Mouse (Mus musculus) MEL (cell line): ENCODE measurements around the gene Tcf15. TPM values are rescaled to one million over a fixed set of nuclear protein-coding genes. Genes with fewer than 3 reads are reported as not detected.

Source experiments
- DNase-seq: peaks from one replicate; pipeline ENCODE4 v3.0.0; 2011; ENCODE audit warnings: low read depth, low spot score
- H3K27ac ChIP-seq: 2 replicates; pipeline ENCODE4 v1.5.1; 2012; ENCODE audit warnings: low read depth, mild to moderate bottlenecking, control low read depth, low read length, moderate library complexity; ENCODE audit not compliant: control insufficient read depth
- H3K27me3 ChIP-seq, 2 experiments: fragments of 150-350 bp in 1 of 2; sonication (generic) in 1 of 2; 2 replicates each; pipeline ENCODE4 v1.6.1; 2012; ENCODE audit warnings: low read length in 2 of 2, mild to moderate bottlenecking in 2 of 2, improper control_type of control experiment in 1 of 2, moderate library complexity in 1 of 2; ENCODE audit not compliant: insufficient read depth in 2 of 2, control insufficient read depth in 1 of 2
- H3K36me3 ChIP-seq, 2 experiments: 2 replicates each; pipeline ENCODE4 v1.6.1; 2012 to 2014; ENCODE audit warnings: low read length in 2 of 2, improper control_type of control experiment in 1 of 2, inconsistent platforms in 1 of 2, mild to moderate bottlenecking in 1 of 2; ENCODE audit not compliant: insufficient read depth in 2 of 2, control insufficient read depth in 1 of 2
- H3K4me1 ChIP-seq, 2 experiments: fragments of 150-350 bp in 1 of 2; sonication (generic) in 1 of 2; 2 replicates each; pipeline ENCODE4 v1.6.1; 2012; ENCODE audit warnings: low read length in 2 of 2, improper control_type of control experiment in 1 of 2, mild to moderate bottlenecking in 1 of 2; ENCODE audit not compliant: insufficient read depth in 2 of 2, control insufficient read depth in 1 of 2
- H3K4me3 ChIP-seq, 2 experiments: fragments of 150-350 bp in 1 of 2; sonication (generic) in 1 of 2; 2 replicates each; pipeline ENCODE4 v1.5.1; 2012; ENCODE audit warnings: low read depth in 2 of 2, low read length in 2 of 2, mild to moderate bottlenecking in 2 of 2, moderate library complexity in 2 of 2, control low read depth in 1 of 2, improper control_type of control experiment in 1 of 2; ENCODE audit not compliant: control insufficient read depth in 1 of 2, insufficient read depth in 1 of 2
- H3K79me2 ChIP-seq: 2 replicates; pipeline ENCODE4 v1.6.1; 2012; ENCODE audit warnings: mild to moderate bottlenecking, low read length, moderate library complexity; ENCODE audit not compliant: control insufficient read depth, poor library complexity, insufficient read depth
- H3K9ac ChIP-seq: 2 replicates; pipeline ENCODE4 v1.6.1; 2012; ENCODE audit warnings: low read depth, mild to moderate bottlenecking, control low read depth, low read length, moderate library complexity; ENCODE audit not compliant: control insufficient read depth, poor library complexity, severe bottlenecking
- H3K9me3 ChIP-seq: fragments of 150-350 bp; sonication (generic); replicated peaks from 2 replicates; pipeline ENCODE4 v1.6.1; 2012; ENCODE audit warnings: mild to moderate bottlenecking, low read length, improper control_type of control experiment, moderate library complexity; ENCODE audit not compliant: insufficient read depth
- BHLHE40 ChIP-seq: IDR thresholded peaks from 2 replicates; pipeline ENCODE4 v1.6.1; 2012; ENCODE audit warnings: low read depth, mild to moderate bottlenecking, inconsistent platforms, low read length, improper control_type of control experiment, borderline replicate concordance
- CHD1 ChIP-seq: IDR thresholded peaks from 2 replicates; pipeline ENCODE4 v1.6.1; 2012; ENCODE audit warnings: low read depth, mild to moderate bottlenecking, inconsistent platforms, low read length, improper control_type of control experiment
- E2F4 ChIP-seq: IDR thresholded peaks from 2 replicates; pipeline ENCODE4 v1.6.1; 2011; ENCODE audit warnings: low read depth, low read length, improper control_type of control experiment, borderline replicate concordance
- ELF1 ChIP-seq: IDR thresholded peaks from 2 replicates; pipeline ENCODE4 v1.6.1; 2014; ENCODE audit warnings: low read depth, mild to moderate bottlenecking, inconsistent platforms, low read length, improper control_type of control experiment, moderate library complexity
- GABPA ChIP-seq: IDR thresholded peaks from 2 replicates; pipeline ENCODE4 v1.6.1; 2012; ENCODE audit warnings: low read depth, mild to moderate bottlenecking, inconsistent platforms, low read length, improper control_type of control experiment, moderate library complexity
- JUND ChIP-seq: IDR thresholded peaks from 2 replicates; pipeline ENCODE4 v1.6.1; 2011; ENCODE audit warnings: low read depth, mild to moderate bottlenecking, improper control_type of control experiment, low read length
- MAFK ChIP-seq: IDR thresholded peaks from 2 replicates; pipeline ENCODE4 v1.6.1; 2011; ENCODE audit warnings: low read depth, mild to moderate bottlenecking, low read length, improper control_type of control experiment, borderline replicate concordance
- MAZ ChIP-seq: IDR thresholded peaks from 2 replicates; pipeline ENCODE4 v1.6.1; 2012; ENCODE audit warnings: low read depth, mild to moderate bottlenecking, inconsistent platforms, low read length, improper control_type of control experiment
- MXI1 ChIP-seq: IDR thresholded peaks from 2 replicates; pipeline ENCODE4 v1.6.1; 2011; ENCODE audit warnings: mild to moderate bottlenecking, low read depth, low read length, improper control_type of control experiment
- MYC ChIP-seq: IDR thresholded peaks from 2 replicates; pipeline ENCODE4 v1.6.1; 2011; ENCODE audit warnings: low read depth, mild to moderate bottlenecking, low read length, improper control_type of control experiment, moderate library complexity
- NELFE ChIP-seq: IDR thresholded peaks from 2 replicates; pipeline ENCODE4 v1.6.1; 2011; ENCODE audit warnings: low read depth, low read length, improper control_type of control experiment
- NRF1 ChIP-seq: IDR thresholded peaks from 2 replicates; pipeline ENCODE4 v1.6.1; 2014; ENCODE audit warnings: low read depth, mild to moderate bottlenecking, inconsistent platforms, low read length, improper control_type of control experiment, moderate library complexity; ENCODE audit not compliant: poor library complexity, insufficient read depth, severe bottlenecking
- POLR2A ChIP-seq, 2 experiments: IDR thresholded peaks; 2 replicates each; pipeline ENCODE4 v1.6.1; 2011 to 2012; ENCODE audit warnings: low read length in 2 of 2, mild to moderate bottlenecking in 2 of 2, control low read depth in 1 of 2, improper control_type of control experiment in 1 of 2, low read depth in 1 of 2, moderate library complexity in 1 of 2; ENCODE audit not compliant: control insufficient read depth in 1 of 2, insufficient read depth in 1 of 2, poor library complexity in 1 of 2
- POLR2AphosphoS2 ChIP-seq: IDR thresholded peaks from 2 replicates; pipeline ENCODE4 v1.6.1; 2011; ENCODE audit warnings: low read length, improper control_type of control experiment
- RAD21 ChIP-seq: IDR thresholded peaks from 2 replicates; pipeline ENCODE4 v1.6.1; 2011; ENCODE audit warnings: mild to moderate bottlenecking, low read depth, low read length, improper control_type of control experiment
- SMC3 ChIP-seq: IDR thresholded peaks from 2 replicates; pipeline ENCODE4 v1.6.1; 2011; ENCODE audit warnings: low read depth, low read length, improper control_type of control experiment
- USF1 ChIP-seq: IDR thresholded peaks from 2 replicates; pipeline ENCODE4 v1.6.1; 2014; ENCODE audit warnings: low read depth, mild to moderate bottlenecking, inconsistent platforms, low read length, improper control_type of control experiment, moderate library complexity
- USF2 ChIP-seq, 2 experiments: IDR thresholded peaks; 2 replicates each; pipeline ENCODE4 v1.6.1; 2011 to 2012; ENCODE audit warnings: improper control_type of control experiment in 2 of 2, low read length in 2 of 2, borderline replicate concordance in 1 of 2, inconsistent platforms in 1 of 2, low read depth in 1 of 2, mild to moderate bottlenecking in 1 of 2; ENCODE audit not compliant: insufficient read depth in 1 of 2
- ZKSCAN1 ChIP-seq: IDR thresholded peaks from 2 replicates; pipeline ENCODE4 v1.6.1; 2012; ENCODE audit warnings: low read depth, mild to moderate bottlenecking, inconsistent platforms, low read length, improper control_type of control experiment, moderate library complexity
- ZNF384 ChIP-seq: IDR thresholded peaks from 2 replicates; pipeline ENCODE4 v1.6.1; 2012; ENCODE audit warnings: low read depth, mild to moderate bottlenecking, inconsistent platforms, low read length, improper control_type of control experiment
- polyA plus RNA-seq, 2 experiments: library from polyadenylated mRNA; stranded (reverse) in 1 of 2; unstranded in 1 of 2; fragments of >175 nt in 1 of 2; fragments of >200 nt in 1 of 2; gene quantifications; 2 replicates each; pipeline versions ENCODE4 v1.2.1 to v1.2.4; 2012; ENCODE audit warnings: low replicate concordance in 2 of 2, low read depth in 1 of 2; ENCODE audit not compliant: insufficient read length in 2 of 2, insufficient read depth in 1 of 2, missing spikeins in 1 of 2
- total RNA-seq: library from RNA; depleted of rRNA; stranded (reverse); fragments of 300-350 nt; gene quantifications from 2 replicates; pipeline ENCODE4 v1.2.3, GENCODE M21; 2012

Tcf15 gene
- total and polyA plus RNA-seq, 3 experiments = not detected

GRCm38 (mm10) chr2:152141491-152141890, 1.9 kb upstream of the Tcf15 start:
- no peak for DNase-seq
- Histone ChIP-seq H3K4me1 (no peaks in the 10 kb centered on the region), H3K4me3 (no peak overlapping the region), H3K9me3 (no peaks in the 10 kb centered on the region)
- TF ChIP-seq MAZ (no peak), USF2 (IDR thresholded peaks at IDR 0.05; ENCODE audit: borderline replicate concordance in 1 of 2, insufficient read depth in 1 of 2, low read depth in 1 of 2, low read length in 2 of 2) (no peak), ZNF384 (no peak), MXI1 (no peak), GABPA (no peak), SMC3 (no peak), USF1 (no peak), CHD1 (no peak), MYC (no peak), NELFE (no peak), ZKSCAN1 (no peak), NRF1 (no peak), MAFK (no peak), POLR2AphosphoS2 (no peak), E2F4 (no peak), BHLHE40 (no peak), RAD21 (no peak), ELF1 (no peak)
- TF ChIP-seq, all 39 proteins: peak for 0
- Histone ChIP-seq H3K27me3 (peaks cover 0 to 1% of the 10 kb centered on the region in 2 experiments; a peak in 1 of 4 replicates), H3K79me2 (no peaks in the 10 kb centered on the region), H3K9ac (no peak overlapping the region), H3K36me3 (no peaks in the 10 kb centered on the region), H3K27ac (no peak overlapping the region)

- H3K4me3 ChIP-seq = no peak overlapping the region
- TF ChIP-seq POLR2A (IDR thresholded peaks at IDR 0.05; ENCODE audit: control insufficient read depth in 1 of 2, insufficient read depth in 1 of 2, low read depth in 1 of 2, low read length in 2 of 2, poor library complexity in 1 of 2) (no peak), JUND (no peak)
- TF ChIP-seq, all 39 proteins: peak for 0
- Histone ChIP-seq H3K36me3 (no peaks in the 10 kb centered on the region), H3K79me2 (no peaks in the 10 kb centered on the region), H3K9ac (no peak overlapping the region), H3K27ac (no peak overlapping the region), H3K27me3 (no peaks in the 10 kb centered on the region), H3K9me3 (no peaks in the 10 kb centered on the region), H3K4me1 (no peaks in the 10 kb centered on the region)
- no peak for DNase-seq
These were observed 1.3 kb upstream of the Tcf15 start for GRCm38 (mm10) chr2:152142046-152142445.
